Mouse (Mus musculus) heart, embryonic 14.5 days (tissue): ENCODE measurements at regions not wholly inside any gene's neighbourhood (a gene's known extent, or its start where the extent isn't known, plus 50 kb on each side); places are given as distances from the start of the nearest gene placed in this dataset.
"Not testable (repeated sequence)": the region's sequence is repeated elsewhere in the genome, so short reads cannot be mapped to it uniquely, and the experiment has no call there.

Experiments
- ATAC-seq: fragments of 200-750 bp; cut with Nextera tagmentation; 2 replicates; pipeline ENCODE4 v1.8.0; 2017; ENCODE audit warnings: low read depth, moderate TSS enrichment; ENCODE audit not compliant: insufficient number of reproducible peaks, insufficient read depth, low FRiP score
- H3K27ac ChIP-seq, 2 experiments: fragments of 200-500 bp in 1 of 2; fragments of 300-500 bp in 1 of 2; sonication (generic) in 1 of 2; replicated peaks in 1 of 2; 2 replicates each; pipeline ENCODE4 v1.5.1; 2012 to 2014; ENCODE audit warnings: low read depth in 2 of 2, low read length in 2 of 2, control low read depth in 1 of 2, mild to moderate bottlenecking in 1 of 2, mixed read lengths in 1 of 2; ENCODE audit not compliant: control insufficient read depth in 1 of 2, insufficient read depth in 1 of 2
- H3K27me3 ChIP-seq: fragments of 300-500 bp; sonication (generic); 2 replicates; pipeline ENCODE4 v1.6.1; 2014; ENCODE audit warnings: mild to moderate bottlenecking, low read length, control low read depth; ENCODE audit not compliant: control insufficient read depth, insufficient read depth
- H3K36me3 ChIP-seq: fragments of 300-500 bp; sonication (generic); 2 replicates; pipeline ENCODE4 v1.6.1; 2014; ENCODE audit warnings: mild to moderate bottlenecking, control low read depth, low read length, mixed read lengths; ENCODE audit not compliant: control insufficient read depth, insufficient read depth
- H3K4me1 ChIP-seq, 2 experiments: fragments of 200-500 bp in 1 of 2; fragments of 300-500 bp in 1 of 2; sonication (generic) in 1 of 2; 2 replicates each; pipeline ENCODE4 v1.6.1; 2012 to 2014; ENCODE audit warnings: low read length in 2 of 2, control low read depth in 1 of 2, mixed read lengths in 1 of 2; ENCODE audit not compliant: control insufficient read depth in 2 of 2, insufficient read depth in 2 of 2
- H3K4me2 ChIP-seq: fragments of 300-500 bp; sonication (generic); 2 replicates; pipeline ENCODE4 v1.6.1; 2014; ENCODE audit warnings: mild to moderate bottlenecking, low read length
- H3K4me3 ChIP-seq, 2 experiments: fragments of 200-500 bp in 1 of 2; fragments of 300-500 bp in 1 of 2; sonication (generic) in 1 of 2; 2 replicates each; pipeline ENCODE4 v1.5.1; 2012 to 2014; ENCODE audit warnings: low read length in 2 of 2, mild to moderate bottlenecking in 2 of 2, control low read depth in 1 of 2, low read depth in 1 of 2, moderate library complexity in 1 of 2; ENCODE audit not compliant: control insufficient read depth in 1 of 2, insufficient read depth in 1 of 2
- H3K9ac ChIP-seq: fragments of 300-500 bp; sonication (generic); 2 replicates; pipeline ENCODE4 v1.6.1; 2014; ENCODE audit warnings: mild to moderate bottlenecking, low read length
- H3K9me3 ChIP-seq: fragments of 300-500 bp; sonication (generic); 2 replicates; pipeline ENCODE4 v1.6.1; 2016; ENCODE audit warnings: low read length, control low read depth; ENCODE audit not compliant: control insufficient read depth
- WGBS: fragments of 180-500 bp; shearing (Covaris S2); extraction: QIAGEN DNeasy Blood & Tissue Kit; methylation state at CpG from one replicate; pipeline ENCODE4 v1.1.7; 2014; 5-methylcytosine and 5-hydroxymethylcytosine counted together

GRCm38 (mm10) chr3:34755282-34755681, 105.1 kb downstream of the Sox2 start:
- not testable (repeated sequence) for H3K4me2 ChIP-seq, H3K4me3 ChIP-seq, H3K27me3 ChIP-seq, H3K9ac ChIP-seq, H3K4me1 ChIP-seq, H3K27ac ChIP-seq, H3K9me3 ChIP-seq, ATAC-seq, H3K36me3 ChIP-seq
- WGBS = 91% methylated on average over 5 of the region's 5 CpGs

- no peak overlapping the region for H3K4me3 ChIP-seq
- 29% methylated on average over 7 of the region's 7 CpGs for WGBS
- no peaks in the 10 kb centered on the region for H3K9me3 ChIP-seq
- no peaks in the 10 kb centered on the region; the same call in 1 of the 2 replicates for H3K27me3 ChIP-seq
- no peak overlapping the region for H3K27ac ChIP-seq
- no peak for ATAC-seq
- no peak overlapping the region for H3K4me2 ChIP-seq
- no peak overlapping the region for H3K9ac ChIP-seq
- no peaks in the 10 kb centered on the region for H3K4me1 ChIP-seq
- H3K36me3 ChIP-seq = no peaks in the 10 kb centered on the region
Observed at GRCm38 (mm10) chr3:34756632-34757031, 106.4 kb downstream of the Sox2 start.

DNA sequence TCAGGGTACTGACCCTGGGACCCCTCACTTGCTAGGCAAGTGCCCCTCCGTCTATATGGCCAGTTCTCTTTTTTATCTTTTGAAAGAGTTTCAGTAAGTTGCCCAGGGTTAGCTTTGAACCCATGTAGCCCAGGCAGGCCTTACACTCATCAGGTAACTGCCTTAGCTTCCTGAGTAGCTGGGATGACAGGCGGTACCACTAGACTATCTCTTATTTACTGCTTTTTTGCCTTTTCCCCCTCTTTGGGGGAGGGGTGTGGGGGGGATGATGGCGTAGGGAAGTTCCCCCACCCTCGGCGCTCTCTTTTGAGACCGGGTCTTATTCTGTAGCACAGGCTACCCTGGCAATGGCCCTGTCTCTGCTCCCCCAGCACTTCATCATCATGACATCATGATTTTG, 106.9 kb downstream of the Sox2 start:
- H3K4me1 ChIP-seq = no peaks in the 10 kb centered on the region
- H3K4me3 ChIP-seq = no peak overlapping the region
- H3K36me3 ChIP-seq = no peaks in the 10 kb centered on the region
- 66% methylated on average over 6 of the region's 6 CpGs for WGBS
- no peaks in the 10 kb centered on the region; the same call in 1 of the 2 replicates for H3K27me3 ChIP-seq
- no peak overlapping the region for H3K4me2 ChIP-seq
- no peaks in the 10 kb centered on the region for H3K9me3 ChIP-seq
- ATAC-seq = no peak
- H3K9ac ChIP-seq = no peak overlapping the region
- H3K27ac ChIP-seq = no peak overlapping the region

GRCm38 (mm10) chr3:34757813-34758510, 107.8 kb downstream of the Sox2 start:
- H3K27ac ChIP-seq = no peak overlapping the region
- no peak overlapping the region for H3K9ac ChIP-seq
- no peak for ATAC-seq
- H3K9me3 ChIP-seq = no peaks in the 10 kb centered on the region
- no peaks in the 10 kb centered on the region for H3K36me3 ChIP-seq
- WGBS = 30% methylated on average over 13 of the region's 13 CpGs
- H3K4me3 ChIP-seq = no peak overlapping the region
- H3K27me3 ChIP-seq = no peaks in the 10 kb centered on the region
- H3K4me2 ChIP-seq = no peak overlapping the region
- H3K4me1 ChIP-seq = no peaks in the 10 kb centered on the region

DNA sequence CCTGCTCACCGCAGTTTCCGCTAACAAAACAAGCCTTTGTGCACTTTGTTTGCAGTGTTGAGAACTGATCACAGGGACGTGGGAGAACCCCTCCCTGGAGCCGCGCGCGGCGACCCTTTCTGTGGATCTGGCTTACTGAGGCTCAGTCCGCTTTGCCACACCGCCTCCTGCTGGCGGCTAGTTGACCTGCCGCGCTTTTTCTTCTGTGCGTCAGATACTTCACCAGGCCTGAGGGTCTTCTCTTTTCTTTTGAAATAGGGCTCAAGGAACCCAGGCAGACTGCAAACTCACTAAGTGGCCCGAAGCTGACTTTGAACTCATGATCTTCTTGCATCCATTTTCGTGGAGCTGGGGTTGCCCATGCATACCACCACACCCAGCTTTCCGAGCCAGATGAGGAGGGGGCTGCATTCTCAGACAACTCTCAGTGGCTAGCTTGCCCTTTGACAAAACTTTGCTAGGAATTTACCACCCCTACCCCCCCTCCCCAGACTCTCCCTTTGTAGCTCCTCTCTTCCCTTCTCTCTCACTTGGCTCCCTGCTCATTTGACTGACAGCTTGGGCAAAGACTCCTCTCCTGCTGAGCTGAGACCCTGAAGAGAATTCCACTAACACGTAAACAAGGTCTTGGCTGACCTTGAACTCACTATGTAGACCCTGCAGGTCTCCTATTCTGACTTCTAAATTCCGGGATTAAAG, 109.9 kb downstream of the Sox2 start:
- Histone ChIP-seq H3K4me3 (no peak overlapping the region), H3K4me2 (no peak overlapping the region), H3K27ac (no peak overlapping the region), H3K27me3 (no peaks in the 10 kb centered on the region), H3K4me1 (no peaks in the 10 kb centered on the region), H3K36me3 (no peaks in the 10 kb centered on the region), H3K9ac (no peak overlapping the region), H3K9me3 (no peaks in the 10 kb centered on the region)
- ATAC-seq = no peak
- WGBS = 58% methylated on average over 19 of the region's 19 CpGs

- no peak overlapping the region for H3K4me3 ChIP-seq
- no peak for ATAC-seq
- H3K4me2 ChIP-seq = no peak overlapping the region
- WGBS = 63% methylated on average over 7 of the region's 7 CpGs
- no peaks in the 10 kb centered on the region for H3K9me3 ChIP-seq
- H3K4me1 ChIP-seq = no peaks in the 10 kb centered on the region
- H3K36me3 ChIP-seq = no peaks in the 10 kb centered on the region
- H3K9ac ChIP-seq = no peak overlapping the region
- H3K27ac ChIP-seq = no peak overlapping the region
- no peaks in the 10 kb centered on the region for H3K27me3 ChIP-seq
Observed at GRCm38 (mm10) chr3:34761162-34761769, 111.1 kb downstream of the Sox2 start.

DNA sequence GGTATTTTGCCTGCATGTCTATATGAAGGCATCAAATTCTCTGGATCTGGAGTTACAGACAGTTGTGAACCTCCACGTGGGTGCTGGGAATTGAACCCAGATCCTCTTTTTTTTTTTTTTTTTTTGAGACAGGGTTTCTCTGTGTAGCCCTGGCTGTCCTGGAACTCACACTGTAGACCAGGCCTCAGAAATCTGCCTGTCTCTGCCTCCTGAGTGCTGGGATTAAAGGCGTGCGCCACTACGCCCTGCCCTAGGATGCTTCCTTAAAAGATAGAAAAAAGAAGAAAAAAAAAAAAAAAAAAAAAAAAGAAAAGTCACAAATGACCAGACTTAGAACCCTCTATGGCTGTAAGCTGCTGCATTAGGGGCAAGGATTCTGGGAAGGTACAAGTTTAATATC, 111.6 kb downstream of the Sox2 start:
- Histone ChIP-seq H3K27me3 (no peaks in the 10 kb centered on the region), H3K9me3 (no peaks in the 10 kb centered on the region), H3K4me1 (no peaks in the 10 kb centered on the region), H3K9ac (no peak overlapping the region), H3K27ac (no peak overlapping the region), H3K4me2 (no peak overlapping the region), H3K4me3 (no peak overlapping the region), H3K36me3 (no peaks in the 10 kb centered on the region)
- no peak for ATAC-seq
- 87% methylated on average over 4 of the region's 4 CpGs for WGBS
